Mouse (Mus musculus): Measurements from ENCODE around the gene Bcl6.

The Bcl6 gene

DNA sequence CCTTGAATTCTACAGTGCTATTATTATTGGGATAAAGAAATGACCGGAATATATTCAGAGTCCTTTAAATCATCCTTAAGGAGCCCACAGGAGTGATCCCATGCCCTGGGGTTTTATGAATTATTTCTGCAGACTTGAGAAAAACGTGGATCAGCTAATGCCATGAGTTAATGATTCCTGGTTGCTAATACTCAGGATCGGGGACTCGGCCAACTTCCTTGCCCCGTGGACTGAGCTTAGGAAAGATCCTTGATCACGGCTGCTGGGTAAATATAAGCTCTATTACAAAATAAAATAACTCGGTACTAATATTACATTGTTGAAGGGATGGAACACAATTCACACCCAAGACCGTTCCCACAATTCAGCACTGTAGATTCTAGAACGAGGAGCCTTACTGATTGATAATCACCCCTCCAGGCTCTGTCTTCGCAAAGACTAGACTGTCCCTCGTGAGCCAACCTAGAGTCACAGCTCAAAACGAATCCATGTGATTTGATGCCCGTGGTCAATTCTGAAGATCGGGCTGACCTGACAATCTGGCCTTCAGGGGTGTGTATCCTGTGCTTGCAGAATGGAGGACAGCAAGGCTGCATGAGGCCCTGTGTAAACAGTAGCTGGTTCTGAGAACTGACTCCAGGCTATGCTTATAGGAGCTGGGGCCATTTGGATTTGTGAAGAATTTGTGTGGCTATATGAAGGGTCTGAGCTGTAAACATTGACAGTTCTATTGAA is 3.4 kb upstream of the Bcl6 start:
- in situ Hi-C loops (cut with MboI, MseI) = loop anchor here (5.0 kb wide), 3 partner anchors 100 to 170 kb away; no protein-coding TSS in a partner anchor

DNA sequence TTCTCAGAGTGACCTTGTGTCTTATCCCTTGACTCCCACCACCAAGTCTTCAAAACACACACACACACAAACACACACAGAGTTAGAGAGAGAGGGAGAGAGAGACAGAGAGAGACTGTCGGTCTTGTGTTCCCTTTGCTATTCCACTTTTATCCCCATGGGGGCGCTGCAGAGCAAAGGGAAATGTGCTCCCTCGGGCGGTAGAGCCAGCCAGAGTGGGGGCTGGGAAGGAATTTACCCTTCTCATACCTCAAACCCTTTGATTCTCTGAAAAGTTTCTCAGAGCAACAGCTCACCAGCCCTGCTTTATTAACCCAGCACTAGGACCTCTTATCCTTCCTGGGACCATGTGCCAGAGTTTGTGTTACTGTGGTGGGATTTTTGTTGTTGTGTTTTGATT is 2.5 kb upstream of the Bcl6 start:
- in situ Hi-C loops (cut with MboI, MseI) = loop anchor here (5.0 kb wide), 3 partner anchors 101 to 171 kb away; no protein-coding TSS in a partner anchor

DNA sequence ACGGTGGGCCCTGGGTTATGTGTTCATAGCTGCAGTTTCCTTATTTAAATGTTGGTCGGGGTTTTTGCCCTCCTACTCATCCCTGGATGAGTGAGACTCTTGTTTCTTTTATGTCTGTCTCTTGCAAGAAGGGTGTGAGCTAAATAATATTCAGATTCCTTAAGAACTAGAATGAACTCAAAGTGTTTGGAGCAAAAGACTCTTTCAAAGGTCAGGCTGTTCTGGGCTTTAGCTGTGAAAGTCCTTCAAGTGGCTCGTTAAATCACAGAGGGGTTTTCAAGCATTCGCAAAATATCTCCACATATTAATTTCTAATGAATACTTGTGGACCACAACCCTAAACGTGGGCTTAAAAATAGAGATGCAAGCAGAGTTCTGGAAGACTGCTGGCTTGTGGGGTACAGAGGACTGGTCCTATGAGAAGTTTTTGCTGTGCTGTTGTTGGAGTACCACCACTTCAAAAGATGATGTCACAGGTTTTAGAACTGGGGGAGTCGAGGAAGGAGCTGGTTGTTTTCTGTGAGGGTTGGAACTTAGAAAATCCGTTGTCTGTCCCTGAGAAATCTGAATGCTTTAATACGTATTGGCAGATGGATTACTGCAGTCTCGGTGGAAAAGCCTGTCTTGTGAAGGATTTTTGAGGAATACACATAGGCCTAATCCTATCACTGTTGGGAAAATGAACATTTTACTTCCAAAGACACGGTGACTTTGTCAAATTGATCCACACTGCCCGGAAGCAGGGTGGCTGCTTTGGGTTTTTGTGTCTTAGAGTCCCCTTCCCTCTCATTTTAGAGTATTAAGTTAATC is 1.7 kb upstream of the Bcl6 start:
- in situ Hi-C loops (cut with MboI, MseI) = loop anchor here (5.0 kb wide), 3 partner anchors 102 to 172 kb away; no protein-coding TSS in a partner anchor

GRCm38 (mm10) chr16:23989209-23990160 is 833 bp upstream of the Bcl6 start:
- in situ Hi-C loops (cut with MboI, MseI) = loop anchor here (5.0 to 10.0 kb wide), 8 partner anchors 103 to 845 kb away; partner anchors contain the start of gene Lpp (in 1 of the 2)

- in situ Hi-C loops (cut with MboI, MseI) = loop anchor here (5.0 to 10.0 kb wide), 5 partner anchors 164 to 847 kb away; partner anchors contain the start of gene Lpp (in 1 of the 2)
Measured at GRCm38 (mm10) chr16:23988157-23988465, 541 bp downstream of the Bcl6 start.

- in situ Hi-C loops (cut with MboI, MseI) = loop anchor here (5.0 to 10.0 kb wide), 5 partner anchors 165 to 847 kb away; partner anchors contain the start of gene Lpp (in 1 of the 2)
Measured at GRCm38 (mm10) chr16:23987341-23988156, 1.1 kb downstream of the Bcl6 start.

GRCm38 (mm10) chr16:23986871-23987270 is 1.8 kb downstream of the Bcl6 start:
- in situ Hi-C loops (cut with MboI, MseI) = loop anchor here (5.0 to 10.0 kb wide), 5 partner anchors 165 to 848 kb away; partner anchors contain the start of gene Lpp (in 1 of the 2)

- in situ Hi-C loops (cut with MboI, MseI) = loop anchor here (5.0 to 10.0 kb wide), 5 partner anchors 166 to 849 kb away; partner anchors contain the start of gene Lpp (in 1 of the 2)
Measured at GRCm38 (mm10) chr16:23986176-23986575, 2.5 kb downstream of the Bcl6 start.

- in situ Hi-C loops (cut with MboI, MseI) = loop anchor here (5.0 to 10.0 kb wide), 5 partner anchors 167 to 849 kb away; partner anchors contain the start of gene Lpp (in 1 of the 2)
Measured at GRCm38 (mm10) chr16:23985467-23985861, 3.2 kb downstream of the Bcl6 start.

DNA sequence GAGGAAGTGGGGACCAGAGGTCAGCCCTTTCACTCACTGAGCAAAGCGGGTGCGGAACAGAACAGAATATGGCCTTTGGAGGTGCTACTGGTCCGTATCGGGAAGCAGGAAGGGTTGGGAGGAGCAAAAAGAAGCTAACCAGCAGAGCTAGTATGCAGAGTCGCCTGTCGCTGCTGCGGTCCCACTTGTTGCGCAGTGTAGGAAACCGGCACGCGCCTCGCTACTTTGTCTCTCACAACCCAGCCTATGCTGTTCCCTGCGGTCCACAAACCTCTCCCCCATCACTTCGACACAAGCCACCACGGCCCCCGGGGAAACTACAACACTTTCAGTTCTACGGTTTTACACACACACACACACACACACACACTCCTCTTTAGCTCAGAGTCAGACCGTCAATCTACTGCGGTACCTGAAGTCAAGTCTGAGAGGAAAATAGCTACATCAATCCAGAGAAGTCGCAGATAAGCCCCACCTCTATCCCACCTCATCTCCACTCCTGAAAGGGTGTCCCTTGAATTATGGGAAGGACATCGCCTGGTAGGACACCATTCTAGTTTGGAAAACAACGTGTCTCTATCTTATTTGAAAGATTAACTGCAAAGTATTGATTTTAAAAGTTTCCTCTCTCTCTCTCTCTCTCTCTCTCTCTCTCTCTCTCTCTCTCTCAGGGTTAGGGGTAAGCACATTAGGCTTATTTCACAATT is 3.7 kb downstream of the Bcl6 start:
- in situ Hi-C loops (cut with MboI, MseI) = loop anchor here (5.0 to 10.0 kb wide), 12 partner anchors 167 to 1277 kb away; partner anchors contain the start of gene Lpp (in 2 of the 2)

GRCm38 (mm10) chr16:23984183-23984582 is 4.5 kb downstream of the Bcl6 start:
- in situ Hi-C loops (cut with MboI, MseI) = loop anchor here (5.0 to 10.0 kb wide), 10 partner anchors 408 to 1278 kb away; partner anchors contain the start of gene Lpp (in 2 of the 2)

DNA sequence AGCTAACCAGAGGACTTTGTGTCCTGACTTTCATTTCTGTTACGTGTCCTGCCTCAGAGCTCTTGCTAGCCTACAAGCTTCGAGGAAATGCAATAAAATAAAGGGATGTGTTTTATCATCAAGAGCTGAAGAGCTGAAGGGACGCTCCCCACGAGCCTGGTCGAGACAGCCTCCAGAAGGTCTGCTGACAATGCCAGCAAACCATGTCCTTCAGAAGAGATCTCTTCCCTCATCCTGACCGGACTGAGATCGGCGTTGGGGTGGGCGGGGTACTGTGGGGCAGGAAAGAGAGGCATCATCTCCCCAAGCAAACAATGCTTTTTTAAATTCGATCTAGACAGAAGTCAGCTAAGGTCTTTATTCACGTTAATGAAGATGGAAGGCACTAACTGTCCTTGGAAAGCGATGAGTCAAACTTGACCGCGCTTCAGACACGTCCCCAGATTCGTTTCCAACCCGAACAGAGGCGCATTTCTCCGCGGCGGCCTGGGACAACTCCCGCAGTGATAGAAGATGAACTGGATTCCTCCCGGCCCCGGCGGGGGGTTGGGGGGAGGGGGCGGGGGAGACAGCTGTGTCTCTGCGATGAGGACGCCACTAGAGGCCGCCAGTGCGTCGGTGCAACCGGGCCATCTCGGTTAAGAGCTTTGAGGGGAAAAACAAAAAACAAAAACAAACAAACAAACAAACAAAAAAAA is 5.6 kb downstream of the Bcl6 start:
- in situ Hi-C loops (cut with MboI, MseI) = loop anchor here (5.0 to 10.0 kb wide), 10 partner anchors 409 to 1279 kb away; partner anchors contain the start of gene Lpp (in 2 of the 2)

DNA sequence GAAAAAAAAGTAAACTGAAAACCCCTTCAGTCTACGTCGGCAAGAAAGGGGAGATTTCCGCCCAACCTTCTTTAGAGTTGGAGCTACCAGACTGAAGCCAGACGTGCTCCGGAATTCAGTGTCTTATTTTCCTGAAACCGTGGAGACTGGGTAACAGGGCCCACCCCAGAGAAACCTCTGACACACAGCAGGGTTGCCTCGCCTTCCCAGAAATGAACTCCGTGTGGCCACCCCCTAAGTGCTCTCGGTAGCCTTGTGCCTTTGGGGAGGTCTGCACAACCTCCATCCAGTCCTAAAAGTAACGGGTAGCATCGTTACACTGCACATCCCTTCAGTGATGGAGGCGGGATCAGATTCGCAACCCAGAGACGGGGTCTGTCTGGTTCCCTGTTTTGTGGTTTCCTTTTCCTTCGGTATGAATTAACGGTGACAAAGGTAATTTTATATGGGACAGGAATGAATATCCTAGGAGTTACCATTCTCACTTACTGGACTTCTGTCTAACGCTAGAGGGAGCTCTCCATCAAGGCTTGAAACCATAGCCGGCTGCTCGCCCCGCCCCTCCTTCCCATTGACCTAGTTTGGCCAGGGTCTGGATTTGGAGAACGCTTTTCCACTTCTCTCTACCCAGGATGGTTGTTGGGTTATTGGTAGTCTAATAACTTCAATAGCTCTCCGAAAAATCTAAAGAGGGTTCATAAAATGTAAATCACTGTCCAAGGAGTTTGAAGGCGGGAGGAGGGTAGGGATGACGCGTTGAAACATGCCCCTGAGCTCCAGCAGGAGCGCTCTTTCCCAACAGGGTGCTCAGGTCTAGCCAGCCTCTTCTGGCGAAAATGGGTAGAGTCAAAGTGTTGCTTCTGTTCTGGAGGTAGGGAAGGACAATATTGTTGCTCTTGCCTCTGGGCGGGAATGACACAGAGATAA is 6.5 kb downstream of the Bcl6 start:
- in situ Hi-C loops (cut with MboI, MseI) = loop anchor here (5.0 to 10.0 kb wide), 10 partner anchors 410 to 1280 kb away; partner anchors contain the start of gene Lpp (in 2 of the 2)

GRCm38 (mm10) chr16:23980991-23981720 is 7.5 kb downstream of the Bcl6 start:
- in situ Hi-C loops (cut with MboI, MseI) = loop anchor here (5.0 to 10.0 kb wide), 10 partner anchors 411 to 1281 kb away; partner anchors contain the start of gene Lpp (in 2 of the 2)

GRCm38 (mm10) chr16:23980201-23980870 is 8.3 kb downstream of the Bcl6 start:
- in situ Hi-C loops (cut with MboI, MseI) = loop anchor here (5.0 to 10.0 kb wide), 10 partner anchors 412 to 1282 kb away; partner anchors contain the start of gene Lpp (in 2 of the 2)

DNA sequence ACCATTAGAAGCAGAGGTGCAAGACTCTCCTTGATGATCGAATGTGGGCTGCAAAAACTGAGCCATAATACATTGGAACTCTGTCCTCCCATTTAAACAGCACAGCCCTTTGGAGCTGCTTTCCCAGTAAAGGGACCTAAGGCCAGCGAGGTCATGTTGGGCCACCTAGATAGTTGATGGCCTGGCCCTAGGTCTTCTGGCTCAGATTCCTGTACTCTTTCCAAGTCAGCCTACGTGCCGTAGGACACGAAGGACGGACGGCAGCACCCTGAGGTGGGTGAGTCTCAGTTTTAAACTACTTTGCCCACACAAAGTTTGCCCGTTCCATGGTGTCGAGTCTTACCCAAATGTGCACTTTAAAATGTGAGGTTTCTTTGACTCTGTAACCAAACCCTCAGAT is 9.2 kb downstream of the Bcl6 start:
- in situ Hi-C loops (cut with MboI, MseI) = no loop called here

Data from T-helper 17 cell (primary cell).